Mouse (Mus musculus) G1E (cell line): Measurements from ENCODE around the gene Tnni1.

ENCODE experiments used
- CTCF ChIP-seq: IDR thresholded peaks from 2 replicates; pipeline ENCODE4 v1.5.1; 2012; ENCODE audit warnings: low read depth, low read length, inconsistent platforms, mixed read lengths
- GATA1 ChIP-seq: IDR thresholded peaks from 2 replicates; pipeline ENCODE4 v1.6.1; 2012; ENCODE audit warnings: borderline replicate concordance, low read length, inconsistent platforms, mixed read lengths
- POLR2AphosphoS5 ChIP-seq: IDR thresholded peaks from 2 replicates; pipeline ENCODE4 v1.6.1; 2012; ENCODE audit warnings: low read depth, low read length, inconsistent platforms; ENCODE audit not compliant: insufficient replicate concordance
- TAL1 ChIP-seq: conservative IDR thresholded peaks from 2 replicates; pipeline ENCODE4 v1.6.1; 2012; ENCODE audit warnings: low read depth, low read length, inconsistent platforms, mixed read lengths

GRCm38 (mm10) chr1:135735460-135735859, 43.8 kb upstream of the Tnni1 start:
- TF ChIP-seq POLR2AphosphoS5 (no peak), CTCF (no peak), GATA1 (no peak), TAL1 (no peak)
